In genomic region chr10:83150587-83150986, GRCm38 (mm10) we compare ENCODE assay signal across 11 mouse cellular contexts.
DNase-seq lines count a peak whose midpoint lies in the region; ATAC-seq and TF ChIP-seq lines count a peak whose summit lies in the region.
"Had no signal": no experiment of that assay in that cellular context is flagged by ENCODE, and none has a peak within 500 bp of the region (broad histone marks: within the 10 kb centered on the region; RNA-seq: fewer than 3 reads in every experiment).

No protein-coding gene starts in this region.

- ATAC-seq in heart, embryonic 11.5 days (replicated peaks; ENCODE audit: insufficient number of reproducible peaks, low FRiP score, low TSS enrichment) = no peak
- ATAC-seq in stomach, embryonic 14.5 days (ENCODE audit: insufficient number of reproducible peaks, insufficient read depth, low FRiP score, low read depth) = peak; percentile 43; the same call in 1 of the 2 replicates
- ATAC-seq in stomach, postnatal 0 days (ENCODE audit: low FRiP score, low TSS enrichment) = no peak
- ATAC-seq in heart, embryonic 14.5 days (ENCODE audit: insufficient number of reproducible peaks, insufficient read depth, low FRiP score, low read depth) = peak; percentile 44; the same call in 1 of the 2 replicates
- ATAC-seq: activated CD4-positive, CD25-positive, alpha-beta regulatory T cell, adult 4 months had no signal

- no peak overlapping the region for H3K4me2 ChIP-seq in heart, embryonic 11.5 days
- no peak overlapping the region for H3K4me2 ChIP-seq in stomach, embryonic 14.5 days (replicated peaks; ENCODE audit: low read depth, low read length)
- no peak overlapping the region for H3K4me2 ChIP-seq in stomach, postnatal 0 days (replicated peaks; ENCODE audit: low read depth)
- no peak overlapping the region for H3K4me2 ChIP-seq in heart, embryonic 14.5 days (ENCODE audit: low read length)
- H3K4me2 ChIP-seq: hindbrain, embryonic 15.5 days had no signal

- H3K9me3 ChIP-seq in heart, embryonic 11.5 days (replicated peaks; ENCODE audit: control insufficient read depth, low read length) = no peaks in the 10 kb centered on the region
- H3K9me3 ChIP-seq in stomach, embryonic 14.5 days (ENCODE audit: control insufficient read depth, low read depth, low read length) = no peaks in the 10 kb centered on the region
- no peaks in the 10 kb centered on the region for H3K9me3 ChIP-seq in stomach, postnatal 0 days (ENCODE audit: control insufficient read depth, low read length)
- no peaks in the 10 kb centered on the region for H3K9me3 ChIP-seq in heart, embryonic 14.5 days (ENCODE audit: control insufficient read depth, low read length)
- H3K9me3 ChIP-seq: hindbrain, embryonic 15.5 days had no signal

- H3K36me3 ChIP-seq in heart, embryonic 11.5 days (ENCODE audit: control insufficient read depth, insufficient read depth, low read length) = no peaks in the 10 kb centered on the region
- no peaks in the 10 kb centered on the region for H3K36me3 ChIP-seq in stomach, embryonic 14.5 days (ENCODE audit: control insufficient read depth, insufficient read depth, low read length)
- H3K36me3 ChIP-seq in stomach, postnatal 0 days (ENCODE audit: control insufficient read depth, insufficient read depth, low read length) = no peaks in the 10 kb centered on the region
- H3K36me3 ChIP-seq in heart, embryonic 14.5 days (ENCODE audit: control insufficient read depth, insufficient read depth, low read length) = no peaks in the 10 kb centered on the region
- H3K36me3 ChIP-seq: hindbrain, embryonic 15.5 days had no signal

- no peak for TF ChIP-seq CTCF in stomach, postnatal 0 days (IDR thresholded peaks at IDR 0.05; ENCODE audit: low read depth)

- no peak overlapping the region for H3K27ac ChIP-seq in heart, embryonic 11.5 days (ENCODE audit: low read depth, low read length)
- no peak overlapping the region for H3K27ac ChIP-seq in stomach, embryonic 14.5 days (ENCODE audit: low read length)
- no peak overlapping the region for H3K27ac ChIP-seq in stomach, postnatal 0 days (replicated peaks)
- H3K27ac ChIP-seq in heart, embryonic 14.5 days (replicated peaks in 1 of 2; ENCODE audit: control insufficient read depth in 1 of 2, insufficient read depth in 1 of 2, low read depth in 2 of 2, low read length in 2 of 2) = 0 out of 4 replicates have a peak overlapping the region, but pooled peaks of 1 of the 2 experiments have one; percentile 41

- peaks cover 18% of the 10 kb centered on the region for H3K4me1 ChIP-seq in heart, embryonic 11.5 days (ENCODE audit: control insufficient read depth, insufficient read depth, low read length)
- H3K4me1 ChIP-seq in stomach, embryonic 14.5 days (ENCODE audit: control insufficient read depth, insufficient read depth, low read length) = peaks cover 15% of the 10 kb centered on the region
- H3K4me1 ChIP-seq in stomach, postnatal 0 days (replicated peaks; ENCODE audit: control insufficient read depth, insufficient read depth) = no peaks in the 10 kb centered on the region; the same call in 1 of the 2 replicates
- H3K4me1 ChIP-seq in heart, embryonic 14.5 days (ENCODE audit: control insufficient read depth in 2 of 2, insufficient read depth in 2 of 2, low read length in 2 of 2) = peaks cover 19 to 35% of the 10 kb centered on the region in 2 experiments

- TF ChIP-seq EP300 in stomach, postnatal 0 days (optimal IDR thresholded peaks at IDR 0.05) = no peak

- no peak overlapping the region for H3K4me3 ChIP-seq in heart, embryonic 11.5 days (ENCODE audit: low read depth, low read length)
- no peak overlapping the region for H3K4me3 ChIP-seq in stomach, embryonic 14.5 days (ENCODE audit: low read depth, low read length)
- H3K4me3 ChIP-seq in stomach, postnatal 0 days (ENCODE audit: low read depth, low read length) = no peak overlapping the region
- H3K4me3 ChIP-seq in heart, embryonic 14.5 days (ENCODE audit: control insufficient read depth in 1 of 2, insufficient read depth in 1 of 2, low read depth in 1 of 2, low read length in 2 of 2) = no peak overlapping the region
- H3K4me3 ChIP-seq: hindbrain, embryonic 15.5 days had no signal

- H3K27me3 ChIP-seq in heart, embryonic 11.5 days (ENCODE audit: control insufficient read depth, insufficient read depth, low read length) = no peaks in the 10 kb centered on the region
- no peaks in the 10 kb centered on the region for H3K27me3 ChIP-seq in stomach, embryonic 14.5 days (ENCODE audit: control insufficient read depth, insufficient read depth, low read length)
- no peaks in the 10 kb centered on the region for H3K27me3 ChIP-seq in stomach, postnatal 0 days (ENCODE audit: control insufficient read depth, insufficient read depth, low read length)
- H3K27me3 ChIP-seq in heart, embryonic 14.5 days (ENCODE audit: control insufficient read depth, insufficient read depth, low read length) = no peaks in the 10 kb centered on the region
- H3K27me3 ChIP-seq: hindbrain, embryonic 15.5 days had no signal

- peak; percentile 21 for DNase-seq in heart, adult 8-10 months (ENCODE audit: low spot score)
- no peak for DNase-seq in stomach, postnatal 0 days (ENCODE audit: low spot score)
- DNase-seq in ovary, postnatal 14 days (ENCODE audit: low spot score) = no peak
- DNase-seq in right cerebral cortex, postnatal 10 days (ENCODE audit: low spot score in 2 of 2) = no peak
- no peak for DNase-seq in gastrocnemius, adult 18-20 months (ENCODE audit: low spot score)
- DNase-seq: right cerebral cortex, postnatal 14 days had no signal

- WGBS in heart, embryonic 11.5 days (ENCODE audit: insufficient replicate concordance) = 92% methylated on average over 7 of the region's 7 CpGs
- 65% methylated on average over 7 of the region's 7 CpGs for WGBS in stomach, embryonic 14.5 days
- WGBS in stomach, postnatal 0 days = 59% methylated on average over 7 of the region's 7 CpGs
- WGBS in heart, embryonic 14.5 days = 54% methylated on average over 7 of the region's 7 CpGs

- H3K9ac ChIP-seq in heart, embryonic 11.5 days (ENCODE audit: low read depth, low read length) = no peak overlapping the region
- H3K9ac ChIP-seq in stomach, embryonic 14.5 days (replicated peaks; ENCODE audit: low read depth, low read length) = no peak overlapping the region
- no peak overlapping the region for H3K9ac ChIP-seq in stomach, postnatal 0 days (ENCODE audit: low read length)
- H3K9ac ChIP-seq in heart, embryonic 14.5 days (ENCODE audit: low read length) = no peak overlapping the region
- H3K9ac ChIP-seq: hindbrain, embryonic 15.5 days had no signal

Comparison
In these comparisons a context has a peak if more than half of its experiments do, and no peak if none do; other contexts are left out.
1. ATAC-seq: peak in stomach, embryonic 14.5 days (single experiment) and heart, embryonic 14.5 days (single experiment); none in heart, embryonic 11.5 days (single experiment) and stomach, postnatal 0 days (single experiment).